Mouse (Mus musculus): Measurements from ENCODE around the gene Ppp1r35. TPM values are rescaled to one million over a fixed set of nuclear protein-coding genes. Genes with fewer than 3 reads are reported as not detected.
A peak's percentile ranks its signal among the peaks of the same experiment; 100 is the strongest.

The Ppp1r35 gene
- polyA plus RNA-seq, 1 experiment, result 47.7 TPM

DNA sequence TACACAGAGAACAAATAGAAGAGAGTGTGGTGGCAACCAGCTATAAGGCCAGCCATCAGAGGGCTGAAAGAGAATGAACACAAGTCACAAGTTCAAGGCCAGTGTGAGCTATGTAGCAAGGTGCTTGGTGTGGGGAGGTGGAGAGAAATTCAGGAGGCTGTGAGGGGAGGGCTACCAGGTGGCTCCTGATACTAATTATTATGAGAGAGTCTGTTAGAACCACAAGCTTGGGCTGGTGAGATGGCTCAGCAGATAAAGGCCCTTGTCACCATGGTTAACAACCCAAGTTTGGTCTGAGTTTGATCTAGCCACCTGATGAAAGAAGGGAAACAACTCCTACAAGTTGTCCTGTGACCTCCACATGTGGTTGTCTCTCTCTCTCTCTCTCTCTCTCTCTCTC, 5.9 kb upstream of the Ppp1r35 start:
- TF ChIP-seq POLR2A (IDR thresholded peaks at IDR 0.05; ENCODE audit: borderline replicate concordance, extremely low read depth, insufficient read depth, insufficient read length, poor library complexity, severe bottlenecking), result no peak
- TF ChIP-seq CTCF (IDR thresholded peaks at IDR 0.05; ENCODE audit: borderline replicate concordance, extremely low read depth, insufficient read depth, insufficient read length), result no peak
- no peak for DNase-seq (ENCODE audit: low read depth)

DNA sequence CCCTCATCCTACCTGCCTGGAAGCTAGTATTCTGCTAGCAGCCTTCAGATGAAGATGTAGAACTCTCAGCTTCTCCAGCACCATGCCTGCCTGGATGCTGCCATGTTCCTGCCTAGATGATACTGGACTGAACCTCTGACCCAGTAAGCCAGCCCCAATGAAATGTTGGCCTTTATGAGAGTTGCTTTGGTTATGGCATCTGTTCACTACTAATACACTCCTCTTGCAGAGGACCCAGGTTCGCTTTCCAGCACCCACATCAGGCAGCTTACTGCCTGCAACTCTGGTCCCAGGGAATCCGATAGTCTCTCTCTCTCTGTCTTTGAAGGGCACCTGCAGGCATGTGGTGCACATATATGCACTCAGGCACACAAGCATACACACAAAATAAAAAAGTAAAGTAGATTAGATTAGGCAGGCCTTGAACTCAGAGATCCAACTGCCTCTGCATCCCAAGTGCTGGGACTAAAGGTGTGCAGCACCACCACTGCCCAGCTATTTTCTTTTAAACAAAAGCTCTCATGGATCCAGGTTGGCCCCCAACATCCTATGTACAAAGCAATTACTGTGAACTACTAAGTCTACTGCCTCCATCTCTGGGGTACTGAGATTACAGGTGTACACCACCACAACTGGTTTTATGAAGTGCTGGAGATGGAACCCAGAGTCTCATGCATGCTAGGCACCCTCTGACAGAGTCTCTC, 2.9 kb upstream of the Ppp1r35 start:
- DNase-seq (ENCODE audit: low read depth), result no peak

DNA sequence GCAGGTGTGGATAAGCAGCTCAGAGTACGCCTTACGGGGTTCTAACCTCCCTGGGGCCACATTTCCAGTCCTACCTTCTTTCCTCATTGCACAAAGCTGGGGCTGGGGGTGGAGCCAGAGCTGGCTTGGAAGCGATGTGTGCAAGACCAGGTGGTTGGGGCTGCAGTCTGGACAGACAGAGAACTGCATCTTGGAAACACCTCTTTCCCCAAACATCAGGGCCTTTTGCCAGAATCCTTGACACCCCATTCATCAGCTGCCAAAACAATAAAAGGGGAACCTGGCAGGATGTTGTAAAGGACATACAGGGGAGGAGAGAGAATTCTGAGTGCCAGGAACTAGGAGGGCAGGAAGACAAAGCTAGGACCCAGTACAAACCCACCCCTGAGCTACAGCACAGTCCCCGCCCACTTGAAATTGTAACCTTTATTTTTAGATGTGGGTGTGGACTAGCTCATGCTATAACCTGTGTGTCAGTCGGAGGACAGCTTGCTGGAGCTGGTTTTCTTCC, 2.2 kb upstream of the Ppp1r35 start:
- no peak for TF ChIP-seq CTCF (IDR thresholded peaks at IDR 0.05; ENCODE audit: borderline replicate concordance, extremely low read depth, insufficient read depth, insufficient read length)
- TF ChIP-seq POLR2A (IDR thresholded peaks at IDR 0.05; ENCODE audit: borderline replicate concordance, extremely low read depth, insufficient read depth, insufficient read length, poor library complexity, severe bottlenecking), result no peak
- DNase-seq (ENCODE audit: low read depth), result peak; percentile 63

More for the DNA sequence above, 2.9 kb upstream of the Ppp1r35 start:
- TF ChIP-seq CTCF (IDR thresholded peaks at IDR 0.05; ENCODE audit: borderline replicate concordance, extremely low read depth, insufficient read depth, insufficient read length) (no peak), POLR2A (IDR thresholded peaks at IDR 0.05; ENCODE audit: borderline replicate concordance, extremely low read depth, insufficient read depth, insufficient read length, poor library complexity, severe bottlenecking) (no peak)

DNA sequence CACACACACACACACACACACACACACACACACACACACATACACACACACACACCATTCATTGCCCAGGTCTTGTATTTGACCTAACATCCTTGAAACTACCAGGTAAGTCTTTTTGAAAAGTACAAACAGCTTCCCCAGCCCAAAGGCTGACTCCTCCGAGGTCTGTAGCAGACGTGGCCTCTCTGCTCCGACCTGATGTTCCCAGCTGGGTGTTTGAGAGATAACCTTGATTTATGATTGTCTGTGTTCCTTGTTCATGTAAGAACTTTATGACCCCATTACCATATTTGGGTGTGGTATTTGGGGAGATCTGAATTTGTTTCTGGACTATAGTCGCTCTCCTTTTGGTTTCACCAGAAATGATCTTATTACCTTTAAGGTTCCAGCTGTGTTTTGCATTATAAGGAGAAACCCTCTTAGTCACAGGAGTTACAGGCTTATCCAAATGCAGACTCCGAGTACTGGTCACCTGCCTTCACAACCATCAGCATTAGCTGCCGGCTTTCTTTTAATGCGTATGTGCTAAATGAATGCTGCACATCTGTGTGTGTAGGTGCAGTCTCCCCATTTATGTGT, 1.3 kb upstream of the Ppp1r35 start:
- TF ChIP-seq CTCF (IDR thresholded peaks at IDR 0.05; ENCODE audit: borderline replicate concordance, extremely low read depth, insufficient read depth, insufficient read length) (no peak), POLR2A (IDR thresholded peaks at IDR 0.05; ENCODE audit: borderline replicate concordance, extremely low read depth, insufficient read depth, insufficient read length, poor library complexity, severe bottlenecking) (no peak)
- no peak for DNase-seq (ENCODE audit: low read depth)

DNA sequence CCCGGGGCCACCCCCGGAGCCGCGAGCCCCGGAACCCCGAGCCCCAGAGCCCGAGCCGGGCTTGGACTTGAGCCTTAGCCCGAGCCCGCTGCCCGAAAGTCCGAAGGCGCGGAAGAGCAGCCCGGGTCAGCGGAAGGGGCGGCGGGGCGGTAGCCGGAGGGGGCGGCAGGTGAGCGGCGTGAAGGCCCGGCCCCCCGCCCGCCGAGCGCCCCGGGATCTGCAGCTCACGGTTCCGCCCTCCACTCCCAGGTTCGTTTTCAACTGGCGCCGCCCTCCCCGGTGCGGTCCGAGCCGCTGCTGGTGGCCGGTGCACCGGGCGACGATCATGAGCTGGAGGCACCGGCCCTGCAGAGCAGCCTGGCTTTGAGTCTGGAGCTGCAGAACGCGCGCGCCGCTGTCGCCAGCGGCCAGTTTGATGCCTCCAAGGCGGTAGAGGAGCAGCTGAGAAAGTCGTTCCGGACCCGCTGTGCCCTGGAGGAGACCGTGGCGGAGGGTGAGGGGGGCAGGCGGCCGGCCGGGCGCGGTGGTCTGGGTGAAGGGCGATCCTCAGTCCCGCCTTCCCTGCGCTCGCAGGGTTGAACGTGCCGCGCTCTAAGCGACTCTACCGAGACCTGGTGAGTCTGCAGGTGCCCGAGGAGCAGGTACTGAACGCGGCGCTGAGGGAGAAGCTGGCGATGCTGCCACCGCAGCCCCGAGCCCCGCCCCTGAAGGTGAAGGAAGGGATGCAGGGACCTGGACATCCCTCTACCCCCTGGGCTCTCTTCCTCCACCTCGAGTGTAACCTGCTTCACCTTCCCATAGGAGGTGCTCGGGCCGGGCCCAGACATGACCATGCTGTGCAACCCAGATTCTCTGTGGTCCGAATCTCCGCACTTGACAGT, 644 bp downstream of the Ppp1r35 start:
- no peak for TF ChIP-seq POLR2A (IDR thresholded peaks at IDR 0.05; ENCODE audit: borderline replicate concordance, extremely low read depth, insufficient read depth, insufficient read length, poor library complexity, severe bottlenecking)
- no peak for TF ChIP-seq CTCF (IDR thresholded peaks at IDR 0.05; ENCODE audit: borderline replicate concordance, extremely low read depth, insufficient read depth, insufficient read length)
- DNase-seq (ENCODE audit: low read depth), result no peak

DNA sequence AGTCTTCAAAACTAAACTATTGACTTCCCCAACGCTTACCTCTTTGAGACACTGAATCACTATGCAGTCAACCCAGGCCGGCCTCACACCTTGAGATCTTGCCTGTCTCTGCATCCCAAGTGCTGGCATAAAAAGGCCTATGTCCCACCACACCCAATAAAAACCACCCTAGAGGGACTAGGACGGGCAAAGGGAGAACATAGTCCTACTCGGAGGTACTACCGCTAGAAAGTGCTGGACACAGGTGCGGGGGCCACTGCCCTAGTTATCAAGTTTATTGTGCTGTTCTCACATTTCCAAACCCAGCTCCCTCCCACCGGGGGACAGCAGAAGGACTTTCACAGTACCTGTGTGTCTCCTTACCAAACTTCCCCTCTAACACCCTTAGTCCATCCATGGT, 3.0 kb downstream of the Ppp1r35 start:
- TF ChIP-seq POLR2A (IDR thresholded peaks at IDR 0.05; ENCODE audit: borderline replicate concordance, extremely low read depth, insufficient read depth, insufficient read length, poor library complexity, severe bottlenecking), result no peak
- no peak for TF ChIP-seq CTCF (IDR thresholded peaks at IDR 0.05; ENCODE audit: borderline replicate concordance, extremely low read depth, insufficient read depth, insufficient read length)
- DNase-seq (ENCODE audit: low read depth), result no peak

DNA sequence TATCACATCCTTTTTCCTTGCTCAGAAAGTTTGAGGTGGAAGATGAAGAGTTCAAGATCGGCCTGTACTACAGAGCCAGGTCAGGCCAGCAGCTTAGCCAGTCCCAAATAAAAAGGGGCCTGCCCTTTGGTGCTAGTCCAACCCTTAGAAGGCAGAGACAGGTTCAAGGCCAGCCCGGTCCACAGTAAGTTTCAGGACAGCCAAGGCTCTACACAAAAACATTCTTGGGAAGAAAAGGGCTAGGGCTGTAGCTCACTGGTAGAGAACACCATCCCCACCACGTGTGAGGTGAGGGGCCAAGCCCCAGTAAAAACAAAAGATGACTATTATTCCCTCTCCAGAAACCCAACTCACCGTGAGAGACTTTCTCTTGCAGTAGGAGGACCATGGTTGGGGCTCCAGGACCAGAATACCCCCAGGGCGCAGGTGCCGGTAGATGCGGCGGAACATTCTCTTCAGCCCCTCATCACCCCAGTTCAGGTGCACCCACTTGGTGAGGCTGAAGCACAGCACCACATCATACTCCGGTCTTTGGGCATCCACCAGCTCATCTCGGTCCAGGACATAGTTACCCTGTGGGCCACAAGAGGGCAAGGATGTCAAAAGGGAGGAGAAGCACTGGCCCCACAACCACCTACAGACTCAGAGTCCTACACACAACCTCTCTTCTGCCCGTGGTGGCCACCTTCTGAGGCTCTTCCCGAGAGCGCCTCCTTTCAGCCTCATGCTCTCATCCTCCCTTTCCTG, 4.3 kb downstream of the Ppp1r35 start:
- DNase-seq (ENCODE audit: low read depth), result no peak
- TF ChIP-seq CTCF (IDR thresholded peaks at IDR 0.05; ENCODE audit: borderline replicate concordance, extremely low read depth, insufficient read depth, insufficient read length) (no peak), POLR2A (IDR thresholded peaks at IDR 0.05; ENCODE audit: borderline replicate concordance, extremely low read depth, insufficient read depth, insufficient read length, poor library complexity, severe bottlenecking) (no peak)

DNA sequence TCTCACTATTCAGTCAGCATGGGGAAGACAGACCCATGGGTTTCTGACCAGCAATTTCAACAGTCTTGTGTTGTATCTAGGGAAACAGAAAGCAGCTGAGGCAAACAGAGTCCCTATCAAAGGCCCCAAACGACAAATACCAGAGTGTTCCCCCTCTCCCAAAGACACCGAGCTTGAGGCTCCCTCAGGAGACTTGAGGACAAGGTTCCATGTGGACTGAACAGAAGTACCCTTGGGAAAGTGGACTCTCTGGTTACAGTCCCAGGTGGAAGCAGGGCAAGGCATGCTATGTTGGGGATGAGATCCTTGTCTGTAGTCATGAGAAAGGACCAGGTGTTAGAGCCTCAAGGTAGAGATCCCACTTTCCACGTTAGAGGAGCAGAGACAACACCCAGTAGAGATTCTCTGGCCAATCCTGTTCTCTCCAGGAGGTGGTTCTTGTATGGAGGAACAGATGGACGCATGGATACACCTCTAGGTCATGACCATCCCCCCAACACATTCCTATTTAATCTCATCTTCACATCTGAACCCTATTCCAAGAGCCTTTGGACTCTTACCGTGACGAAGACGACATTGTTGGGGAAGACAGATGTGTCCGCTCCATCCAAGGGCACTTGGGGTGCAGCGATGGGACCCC, 5.4 kb downstream of the Ppp1r35 start:
- no peak for DNase-seq (ENCODE audit: low read depth)
- TF ChIP-seq POLR2A (IDR thresholded peaks at IDR 0.05; ENCODE audit: borderline replicate concordance, extremely low read depth, insufficient read depth, insufficient read length, poor library complexity, severe bottlenecking), result no peak
- TF ChIP-seq CTCF (IDR thresholded peaks at IDR 0.05; ENCODE audit: borderline replicate concordance, extremely low read depth, insufficient read depth, insufficient read length), result no peak

DNA sequence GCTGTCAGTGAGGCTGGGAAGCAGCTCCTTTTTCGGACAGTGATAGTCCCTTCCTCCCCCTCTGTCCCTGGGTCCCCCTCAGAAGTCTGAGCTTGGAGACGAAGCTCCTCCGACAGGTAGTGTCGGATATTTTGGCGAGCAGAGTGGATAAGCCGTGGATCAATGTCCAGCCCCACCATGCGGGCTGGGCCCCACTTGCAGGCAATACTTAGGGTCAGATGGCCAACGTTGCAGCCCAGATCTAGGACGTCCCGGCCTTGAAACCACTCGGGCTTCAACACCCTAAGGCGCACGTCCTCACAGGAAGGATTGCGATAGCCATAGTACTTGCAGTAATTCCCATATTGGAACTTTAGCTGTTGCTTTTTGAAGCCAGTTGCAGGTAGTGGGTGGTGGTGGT, 5.9 kb downstream of the Ppp1r35 start:
- DNase-seq (ENCODE audit: low read depth), result no peak
- no peak for TF ChIP-seq POLR2A (IDR thresholded peaks at IDR 0.05; ENCODE audit: borderline replicate concordance, extremely low read depth, insufficient read depth, insufficient read length, poor library complexity, severe bottlenecking)
- TF ChIP-seq CTCF (IDR thresholded peaks at IDR 0.05; ENCODE audit: borderline replicate concordance, extremely low read depth, insufficient read depth, insufficient read length), result no peak
